Mouse (Mus musculus): ENCODE data around the gene Rbks.

DNA sequence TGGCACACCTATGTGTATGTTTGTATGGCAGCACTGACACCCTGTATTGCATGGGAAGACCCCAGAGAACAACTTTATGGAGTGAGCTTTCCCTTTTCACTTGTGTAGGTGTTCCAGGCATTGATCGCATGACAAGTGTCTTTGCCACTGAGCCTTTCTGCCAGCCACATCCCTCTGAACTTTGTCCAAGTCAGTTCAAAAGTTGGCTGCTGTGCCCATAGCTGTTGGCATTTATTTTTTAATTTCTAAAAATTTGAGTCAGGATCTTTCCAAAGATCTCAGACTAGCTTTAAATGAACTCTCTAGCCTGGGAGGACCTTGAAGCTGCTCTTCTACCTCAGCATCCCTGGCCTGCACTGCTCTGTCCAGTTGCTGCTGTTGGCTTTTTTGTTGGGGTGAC is 44.5 kb upstream of the Rbks start:
- TF ChIP-seq CTCF (IDR thresholded peaks at IDR 0.05): no peak
- no peak for TF ChIP-seq EP300 (IDR thresholded peaks at IDR 0.05)
